Mouse (Mus musculus): ENCODE data around the gene Syna. TPM values are rescaled to one million over a fixed set of nuclear protein-coding genes. Genes with fewer than 3 reads are reported as not detected.

Syna gene
- not detected in 2 replicates for polyA plus RNA-seq (2011; ENCODE audit: insufficient read depth, insufficient read length, low replicate concordance, missing spikeins)

GRCm38 (mm10) chr5:134560071-134560449, at the start of gene Syna:
Syna (minus strand) TSS chr5:134560171.
- TF ChIP-seq POLR2A (IDR thresholded peaks at IDR 0.05; ENCODE audit: borderline replicate concordance, control insufficient read depth, low read depth, low read length) (no peak), CTCF (IDR thresholded peaks at IDR 0.05; ENCODE audit: control insufficient read depth, insufficient read depth, low read length) (no peak)
- no peak within 1 kb of the TSS for H3K4me3 ChIP-seq (replicated peaks; ENCODE audit: control insufficient read depth, low read depth, low read length)
- H3K27ac ChIP-seq (ENCODE audit: control insufficient read depth, insufficient read depth, low read depth, low read length, poor library complexity), result no peak within 1 kb of the TSS
- WGBS, result 84% methylated on average over 7 of the region's 7 CpGs
- H3K4me1 ChIP-seq (ENCODE audit: control insufficient read depth, insufficient read depth, low read length), result no peaks in the 10 kb centered on the region; the same call in 1 of the 2 replicates

GRCm38 (mm10) chr5:134607121-134607520, 47.1 kb upstream of the Syna start:
- TF ChIP-seq CTCF (IDR thresholded peaks at IDR 0.05; ENCODE audit: control insufficient read depth, insufficient read depth, low read length) (no peak), POLR2A (IDR thresholded peaks at IDR 0.05; ENCODE audit: borderline replicate concordance, control insufficient read depth, low read depth, low read length) (no peak)
- WGBS, result 0% methylated on average over 5 of the region's 5 CpGs
- peak overlapping the region; percentile 68 for H3K27ac ChIP-seq (ENCODE audit: control insufficient read depth, insufficient read depth, low read depth, low read length, poor library complexity)
- H3K4me3 ChIP-seq (replicated peaks; ENCODE audit: control insufficient read depth, low read depth, low read length), result no peak overlapping the region
- peaks cover 2% of the 10 kb centered on the region for H3K4me1 ChIP-seq (ENCODE audit: control insufficient read depth, insufficient read depth, low read length)

GRCm38 (mm10) chr5:134606314-134606713, 46.3 kb upstream of the Syna start:
- Histone ChIP-seq H3K4me1 (ENCODE audit: control insufficient read depth, insufficient read depth, low read length) (peaks cover 2% of the 10 kb centered on the region), H3K27ac (ENCODE audit: control insufficient read depth, insufficient read depth, low read depth, low read length, poor library complexity) (peak overlapping the region; percentile 68), H3K4me3 (replicated peaks; ENCODE audit: control insufficient read depth, low read depth, low read length) (no peak overlapping the region)
- TF ChIP-seq POLR2A (IDR thresholded peaks at IDR 0.05; ENCODE audit: borderline replicate concordance, control insufficient read depth, low read depth, low read length) (no peak), CTCF (IDR thresholded peaks at IDR 0.05; ENCODE audit: control insufficient read depth, insufficient read depth, low read length) (peak; percentile 59)

- H3K4me1 ChIP-seq (ENCODE audit: control insufficient read depth, insufficient read depth, low read length), result peaks cover 2% of the 10 kb centered on the region
- no peak for TF ChIP-seq CTCF (IDR thresholded peaks at IDR 0.05; ENCODE audit: control insufficient read depth, insufficient read depth, low read length)
- no peak for TF ChIP-seq POLR2A (IDR thresholded peaks at IDR 0.05; ENCODE audit: borderline replicate concordance, control insufficient read depth, low read depth, low read length)
- no peak overlapping the region for H3K27ac ChIP-seq (ENCODE audit: control insufficient read depth, insufficient read depth, low read depth, low read length, poor library complexity)
- 84% methylated on average over 11 of the region's 11 CpGs for WGBS
- no peak overlapping the region for H3K4me3 ChIP-seq (replicated peaks; ENCODE audit: control insufficient read depth, low read depth, low read length)
These were observed 44.4 kb upstream of the Syna start for GRCm38 (mm10) chr5:134604376-134604775.

GRCm38 (mm10) chr5:134597711-134598110, 37.7 kb upstream of the Syna start:
- TF ChIP-seq CTCF (IDR thresholded peaks at IDR 0.05; ENCODE audit: control insufficient read depth, insufficient read depth, low read length), result no peak
- no peak for TF ChIP-seq POLR2A (IDR thresholded peaks at IDR 0.05; ENCODE audit: borderline replicate concordance, control insufficient read depth, low read depth, low read length)
- 90% methylated on average over 10 of the region's 10 CpGs for WGBS
- Histone ChIP-seq H3K4me1 (ENCODE audit: control insufficient read depth, insufficient read depth, low read length) (no peaks in the 10 kb centered on the region), H3K27ac (ENCODE audit: control insufficient read depth, insufficient read depth, low read depth, low read length, poor library complexity) (no peak overlapping the region), H3K4me3 (replicated peaks; ENCODE audit: control insufficient read depth, low read depth, low read length) (no peak overlapping the region)

GRCm38 (mm10) chr5:134593093-134593492, 33.1 kb upstream of the Syna start:
- no peak for TF ChIP-seq POLR2A (IDR thresholded peaks at IDR 0.05; ENCODE audit: borderline replicate concordance, control insufficient read depth, low read depth, low read length)
- TF ChIP-seq CTCF (IDR thresholded peaks at IDR 0.05; ENCODE audit: control insufficient read depth, insufficient read depth, low read length), result no peak
- peaks cover 4% of the 10 kb centered on the region for H3K4me1 ChIP-seq (ENCODE audit: control insufficient read depth, insufficient read depth, low read length)
- peak overlapping the region; percentile 16; the same call in 1 of the 2 replicates for H3K27ac ChIP-seq (ENCODE audit: control insufficient read depth, insufficient read depth, low read depth, low read length, poor library complexity)
- WGBS, result 62% methylated on average over 9 of the region's 9 CpGs
- H3K4me3 ChIP-seq (replicated peaks; ENCODE audit: control insufficient read depth, low read depth, low read length), result no peak overlapping the region

GRCm38 (mm10) chr5:134592026-134592581, 32.1 kb upstream of the Syna start:
- WGBS, result 36% methylated on average over 11 of the region's 11 CpGs
- peaks cover 4% of the 10 kb centered on the region for H3K4me1 ChIP-seq (ENCODE audit: control insufficient read depth, insufficient read depth, low read length)
- peak overlapping the region; percentile 68 for H3K27ac ChIP-seq (ENCODE audit: control insufficient read depth, insufficient read depth, low read depth, low read length, poor library complexity)
- H3K4me3 ChIP-seq (replicated peaks; ENCODE audit: control insufficient read depth, low read depth, low read length), result no peak overlapping the region
- no peak for TF ChIP-seq CTCF (IDR thresholded peaks at IDR 0.05; ENCODE audit: control insufficient read depth, insufficient read depth, low read length)
- no peak for TF ChIP-seq POLR2A (IDR thresholded peaks at IDR 0.05; ENCODE audit: borderline replicate concordance, control insufficient read depth, low read depth, low read length)

GRCm38 (mm10) chr5:134589900-134590299, 29.9 kb upstream of the Syna start:
- Histone ChIP-seq H3K27ac (ENCODE audit: control insufficient read depth, insufficient read depth, low read depth, low read length, poor library complexity) (peak overlapping the region; percentile 40), H3K4me3 (replicated peaks; ENCODE audit: control insufficient read depth, low read depth, low read length) (no peak overlapping the region), H3K4me1 (ENCODE audit: control insufficient read depth, insufficient read depth, low read length) (peaks cover 4% of the 10 kb centered on the region)
- WGBS, result 28% methylated on average over 3 of the region's 3 CpGs
- TF ChIP-seq POLR2A (IDR thresholded peaks at IDR 0.05; ENCODE audit: borderline replicate concordance, control insufficient read depth, low read depth, low read length), result no peak
- no peak for TF ChIP-seq CTCF (IDR thresholded peaks at IDR 0.05; ENCODE audit: control insufficient read depth, insufficient read depth, low read length)
